Mouse (Mus musculus): ENCODE measurements around the gene Icos.

Icos gene

DNA sequence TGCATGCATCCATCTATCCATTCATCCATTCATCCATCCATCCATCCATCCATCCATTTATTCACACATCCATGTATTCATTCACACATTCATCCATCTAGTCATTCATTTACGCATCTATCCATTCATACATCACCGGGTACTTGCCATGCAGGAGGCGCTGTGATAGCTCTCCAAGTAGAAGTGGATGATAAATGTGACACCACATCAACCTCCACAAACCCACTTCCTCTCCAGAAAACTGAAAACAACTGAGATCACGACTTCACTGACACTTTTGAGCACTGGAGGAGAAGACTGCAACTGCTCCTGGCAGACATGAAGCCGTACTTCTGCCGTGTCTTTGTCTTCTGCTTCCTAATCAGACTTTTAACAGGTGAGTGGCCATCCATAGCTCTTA, at the start of gene Icos:
Gene Icos, plus strand, starts transcription at position 287 of the 400 bp plus-strand sequence.
- no peak for DNase-seq

DNA sequence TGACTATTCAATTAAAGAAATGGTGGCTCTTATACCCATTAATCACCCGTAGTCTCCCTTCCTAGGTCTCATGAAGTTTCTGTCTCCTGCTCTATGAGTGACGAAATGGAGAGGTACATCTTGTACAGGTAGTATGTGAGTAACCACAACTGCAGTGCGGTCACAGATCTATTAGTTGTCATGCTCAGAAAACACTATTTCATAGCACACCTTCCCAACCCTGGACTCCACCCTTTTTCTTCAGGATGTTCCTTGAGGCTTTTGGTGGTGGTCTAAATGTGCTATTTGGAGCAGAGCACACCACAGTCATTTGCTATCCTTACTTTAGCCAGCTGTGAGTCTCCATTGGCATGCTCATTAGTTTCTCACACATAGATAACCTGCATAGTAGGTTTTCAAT, 48.7 kb upstream of the Icos start:
- DNase-seq, result no peak

GRCm38 (mm10) chr1:60930397-60930796, 47.3 kb upstream of the Icos start:
- no peak for DNase-seq

DNA sequence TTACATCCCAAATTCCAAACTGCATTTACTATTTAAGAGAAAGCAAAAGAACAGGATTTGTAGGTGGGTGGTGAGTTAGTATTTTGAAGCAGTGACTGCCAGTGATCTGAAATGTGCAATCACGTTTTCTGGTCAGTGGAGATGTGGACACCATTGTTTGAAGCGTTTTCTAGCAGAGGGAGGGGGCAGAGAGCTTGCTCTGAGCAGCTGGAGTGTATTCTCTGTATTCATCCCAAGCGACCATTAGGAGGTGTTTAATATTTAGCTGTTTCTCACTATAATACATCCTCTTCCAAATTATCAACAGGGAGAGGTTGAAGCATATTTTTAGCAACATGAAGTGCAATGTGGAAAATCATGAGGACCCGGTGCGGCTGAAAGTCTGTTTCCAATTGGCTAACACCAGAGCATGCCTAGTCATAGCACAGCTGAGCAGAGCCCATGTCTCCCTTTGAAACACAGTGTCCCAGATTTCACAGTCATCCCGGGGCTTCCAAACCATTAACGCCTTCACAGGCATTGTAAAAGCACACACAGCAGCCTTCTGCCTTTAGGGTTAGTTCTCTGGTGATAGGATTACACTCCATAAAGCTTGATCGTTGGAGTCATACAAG, 41.7 kb upstream of the Icos start:
- DNase-seq, result no peak

- no peak for DNase-seq
Observed at GRCm38 (mm10) chr1:60936963-60937711, 40.6 kb upstream of the Icos start.

GRCm38 (mm10) chr1:60938256-60938655, 39.5 kb upstream of the Icos start:
- no peak for DNase-seq

DNA sequence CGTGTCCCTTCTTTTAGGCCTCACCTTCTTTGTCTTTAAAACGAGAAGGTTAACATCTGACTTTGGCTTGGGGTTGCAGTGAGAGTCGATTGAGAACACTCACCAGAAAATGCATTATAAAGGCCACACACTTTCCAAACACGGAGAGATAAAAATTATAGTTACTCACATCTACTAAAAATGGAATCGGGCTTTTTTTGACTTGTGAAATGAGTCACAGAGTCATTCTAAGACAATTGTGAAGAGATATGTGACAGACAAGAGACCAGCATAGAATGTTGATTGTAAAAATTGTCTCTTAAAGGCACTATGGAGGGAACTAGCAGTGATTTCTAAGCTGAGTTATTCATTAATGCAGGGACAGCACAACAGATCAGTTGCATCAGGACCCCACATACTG, 38.8 kb upstream of the Icos start:
- DNase-seq, result no peak

GRCm38 (mm10) chr1:60940023-60940422, 37.7 kb upstream of the Icos start:
- no peak for DNase-seq

GRCm38 (mm10) chr1:60940620-60941019, 37.1 kb upstream of the Icos start:
- DNase-seq, result no peak

DNA sequence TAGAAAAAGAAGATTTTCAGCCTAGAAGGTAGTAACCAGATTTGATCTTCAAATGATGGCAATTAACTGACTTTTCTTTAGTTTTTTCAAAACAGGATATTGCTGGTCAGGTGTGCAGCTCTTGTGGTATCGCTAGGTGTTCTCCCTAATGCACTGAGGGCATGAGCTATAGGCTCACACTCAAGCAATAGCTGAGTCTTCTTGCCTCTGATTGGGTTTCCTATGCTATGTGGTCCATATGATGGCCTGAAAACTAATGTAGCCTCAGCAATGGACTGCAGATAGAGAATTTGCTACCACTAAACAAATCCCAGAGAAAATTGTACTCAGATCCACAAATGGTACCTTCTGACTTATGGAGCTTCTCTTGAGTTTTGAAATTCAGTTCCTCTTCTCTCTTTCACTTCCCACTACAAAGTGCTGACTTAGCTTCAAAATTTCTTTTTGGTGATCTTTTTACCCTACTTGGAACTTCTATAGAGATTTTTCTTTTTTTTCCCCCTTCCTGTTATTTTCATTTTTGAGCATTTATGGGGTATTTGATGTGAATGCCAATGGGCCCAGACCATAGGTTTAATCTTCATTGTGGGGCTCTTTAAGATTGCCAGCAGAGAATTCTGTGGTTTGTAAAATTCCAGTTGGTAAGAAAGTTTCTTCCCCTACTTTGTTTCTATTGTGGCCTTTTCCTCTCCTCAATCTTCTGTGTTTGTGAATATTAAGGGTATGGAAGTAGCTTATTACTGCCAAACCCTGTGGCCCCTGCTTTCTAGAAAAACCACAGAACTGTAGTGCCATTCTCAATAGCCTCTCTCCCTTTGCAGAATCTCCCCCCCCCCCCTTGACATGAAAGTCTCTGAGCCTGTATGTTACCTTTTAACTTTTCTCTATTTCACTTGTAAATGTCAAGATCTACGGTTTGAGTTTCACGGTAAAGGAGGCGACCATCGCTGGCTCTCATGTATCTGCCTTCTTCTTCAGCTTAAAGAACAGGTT, 36.4 kb upstream of the Icos start:
- no peak for DNase-seq

DNA sequence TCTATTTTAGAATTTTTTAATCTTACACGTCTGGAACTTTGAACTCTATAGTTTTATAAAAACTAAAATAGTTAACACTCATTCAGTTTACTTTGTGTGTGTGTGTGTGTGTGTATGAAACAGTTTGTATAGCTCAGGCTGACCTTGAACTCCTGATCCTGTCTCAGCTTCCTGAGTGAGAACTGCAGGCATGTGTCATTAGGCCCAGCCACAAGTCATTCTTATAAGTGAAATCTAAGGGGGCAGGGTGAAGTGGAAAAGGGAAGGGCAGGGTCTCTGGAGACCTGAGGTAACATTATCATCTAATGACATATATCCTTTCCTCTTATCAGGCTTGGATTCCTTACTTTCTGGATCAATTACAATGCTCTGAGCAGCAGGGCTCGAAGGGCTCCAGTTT, 34.8 kb upstream of the Icos start:
- no peak for DNase-seq

GRCm38 (mm10) chr1:60945633-60946401, 31.9 kb upstream of the Icos start:
- no peak for DNase-seq

DNA sequence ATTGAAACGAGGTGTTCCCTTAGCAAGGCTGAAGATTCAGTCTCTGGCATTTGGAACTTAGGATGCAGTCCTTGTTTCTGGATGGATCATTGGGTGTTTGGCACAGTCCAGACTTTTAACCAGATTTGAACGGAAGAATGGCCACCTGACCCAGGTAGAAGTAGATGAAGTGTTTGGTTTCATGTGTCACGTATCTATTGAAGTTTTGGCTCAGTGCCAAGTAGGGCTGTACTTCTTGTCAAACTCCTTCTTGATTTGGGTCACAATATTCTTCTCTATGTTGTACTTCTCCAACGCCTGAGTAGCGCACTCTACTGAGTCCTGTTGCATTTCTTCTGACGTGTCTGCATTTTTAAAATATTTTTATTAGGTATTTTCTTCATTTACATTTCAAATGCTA, 29.6 kb upstream of the Icos start:
- no peak for DNase-seq

- DNase-seq, result no peak
Observed at GRCm38 (mm10) chr1:60952958-60953357, 24.8 kb upstream of the Icos start.

GRCm38 (mm10) chr1:60953686-60954085, 24.0 kb upstream of the Icos start:
- DNase-seq, result no peak

- DNase-seq, result peak in 1 of 2 experiments; percentile 24
Observed at GRCm38 (mm10) chr1:60954759-60955158, 23.0 kb upstream of the Icos start.

DNA sequence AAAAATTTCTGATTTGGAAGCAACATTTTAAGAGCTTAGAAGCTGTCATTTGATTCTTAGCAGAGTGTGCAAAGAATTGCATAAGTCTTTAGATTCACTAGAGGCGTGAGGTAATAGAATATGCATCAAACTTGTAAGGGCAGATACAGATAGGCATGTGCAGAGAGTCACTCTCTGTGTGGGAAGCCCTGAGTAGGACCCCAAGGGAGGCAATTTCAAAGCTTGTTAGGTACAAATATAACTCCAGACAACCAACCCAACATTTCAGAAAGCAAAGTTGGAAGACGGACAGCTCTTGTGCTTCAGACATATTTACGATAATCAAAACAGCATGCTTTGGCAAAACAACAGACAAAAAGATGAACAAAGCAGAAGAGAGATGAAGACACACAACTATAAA, 22.5 kb upstream of the Icos start:
- no peak for DNase-seq

DNA sequence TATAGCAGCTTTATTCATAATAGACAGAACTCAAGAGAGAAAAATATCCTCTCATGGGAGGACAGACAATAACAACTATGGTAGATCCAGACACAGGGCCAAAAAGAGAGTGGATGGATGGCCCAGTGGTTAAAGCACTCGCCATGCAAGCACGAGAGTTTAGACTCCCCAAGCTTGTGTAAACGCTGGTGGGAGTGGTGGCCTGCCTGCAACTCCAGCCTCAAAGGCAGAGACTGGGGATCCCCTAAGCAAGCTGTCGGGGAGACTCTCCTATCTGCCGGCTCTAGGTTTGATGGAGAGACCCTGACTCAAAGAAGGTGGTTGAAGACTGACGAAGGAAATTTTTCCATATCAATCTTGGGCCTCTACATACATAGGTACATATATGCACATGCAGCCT, 21.5 kb upstream of the Icos start:
- DNase-seq, result no peak

- no peak for DNase-seq
Observed at GRCm38 (mm10) chr1:60958287-60958686, 19.4 kb upstream of the Icos start.

DNA sequence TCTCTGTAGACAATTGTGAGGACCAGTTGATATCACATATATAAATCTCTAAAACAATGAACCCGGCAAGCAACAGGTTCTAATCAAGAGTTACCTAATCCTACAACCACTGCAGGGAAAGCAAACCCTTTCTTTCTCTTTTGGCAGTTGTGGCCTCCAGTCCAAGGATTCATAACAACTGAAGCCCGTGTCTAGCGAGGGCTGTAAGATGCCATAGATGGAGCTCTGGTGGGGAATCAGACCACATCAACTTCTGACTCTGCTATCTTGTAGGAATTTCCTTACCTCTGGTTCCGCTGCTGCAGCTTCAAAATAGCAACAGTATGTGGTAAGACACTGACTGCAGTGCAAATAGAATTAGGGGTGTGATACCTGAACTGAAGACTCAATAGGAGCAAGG, 18.5 kb upstream of the Icos start:
- no peak for DNase-seq

DNA sequence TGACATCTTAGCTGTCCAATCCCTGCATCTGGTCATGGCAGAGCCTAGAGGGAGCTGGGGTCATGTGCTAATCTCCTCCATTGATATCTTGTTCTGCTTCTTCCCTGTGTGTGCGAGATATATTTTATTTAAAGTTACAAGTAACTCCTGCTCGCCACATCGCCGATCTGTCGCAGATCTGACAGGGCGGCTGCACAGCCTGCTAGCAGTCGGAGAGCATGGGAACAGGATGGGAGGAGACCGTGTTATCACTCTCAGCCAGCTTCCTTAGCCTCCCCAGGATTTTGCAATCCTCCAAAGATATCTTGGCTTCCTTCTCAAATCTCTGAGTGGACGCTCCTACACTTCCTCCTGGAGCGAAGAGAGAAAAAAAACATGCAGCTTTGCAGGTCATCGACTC, 17.3 kb upstream of the Icos start:
- DNase-seq, result no peak

- DNase-seq, result peak; percentile 73 to 84
Observed at GRCm38 (mm10) chr1:60961080-60961479, 16.6 kb upstream of the Icos start.

- no peak for DNase-seq
Observed at GRCm38 (mm10) chr1:60962095-60962494, 15.6 kb upstream of the Icos start.
